Mouse (Mus musculus): ENCODE measurements around the gene Fos.

The Fos gene

GRCm38 (mm10) chr12:85485890-85486765 is 12.4 kb downstream of the Fos start:
- in situ Hi-C loops (cut with MboI, MseI), result no loop called here

GRCm38 (mm10) chr12:85486766-85487069 is 13.0 kb downstream of the Fos start:
- in situ Hi-C loops (cut with MboI, MseI), result no loop called here

DNA sequence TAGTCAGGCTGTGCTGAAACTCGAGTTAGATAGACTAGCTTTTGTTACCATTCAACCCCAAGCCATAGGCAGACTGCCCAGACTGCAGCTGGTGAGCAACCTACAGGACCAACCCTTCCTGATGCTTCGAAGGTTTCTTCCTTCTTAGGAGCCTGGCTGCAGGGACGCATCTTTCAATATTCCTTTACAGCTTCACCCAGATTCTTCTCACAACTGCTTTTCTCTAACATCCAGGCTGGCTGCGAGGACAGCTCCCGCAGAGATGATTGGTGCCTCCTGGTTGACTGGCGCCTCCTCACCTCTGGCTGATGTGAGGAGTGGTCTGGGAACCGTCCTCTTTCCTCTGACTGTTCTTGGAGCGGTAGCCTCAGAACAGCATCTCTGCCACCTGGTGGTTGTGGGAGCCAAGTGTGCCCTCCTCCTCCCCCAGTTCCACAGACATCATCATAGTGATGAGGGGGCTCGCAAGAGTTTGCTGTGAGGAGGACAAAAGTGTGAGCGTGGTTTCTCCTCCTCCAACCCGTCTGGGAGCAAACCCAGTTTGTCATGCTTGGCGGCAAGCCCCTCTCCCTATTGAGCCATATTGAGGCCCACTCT is 14.0 kb downstream of the Fos start:
- in situ Hi-C loops (cut with MboI, MseI), result no loop called here

DNA sequence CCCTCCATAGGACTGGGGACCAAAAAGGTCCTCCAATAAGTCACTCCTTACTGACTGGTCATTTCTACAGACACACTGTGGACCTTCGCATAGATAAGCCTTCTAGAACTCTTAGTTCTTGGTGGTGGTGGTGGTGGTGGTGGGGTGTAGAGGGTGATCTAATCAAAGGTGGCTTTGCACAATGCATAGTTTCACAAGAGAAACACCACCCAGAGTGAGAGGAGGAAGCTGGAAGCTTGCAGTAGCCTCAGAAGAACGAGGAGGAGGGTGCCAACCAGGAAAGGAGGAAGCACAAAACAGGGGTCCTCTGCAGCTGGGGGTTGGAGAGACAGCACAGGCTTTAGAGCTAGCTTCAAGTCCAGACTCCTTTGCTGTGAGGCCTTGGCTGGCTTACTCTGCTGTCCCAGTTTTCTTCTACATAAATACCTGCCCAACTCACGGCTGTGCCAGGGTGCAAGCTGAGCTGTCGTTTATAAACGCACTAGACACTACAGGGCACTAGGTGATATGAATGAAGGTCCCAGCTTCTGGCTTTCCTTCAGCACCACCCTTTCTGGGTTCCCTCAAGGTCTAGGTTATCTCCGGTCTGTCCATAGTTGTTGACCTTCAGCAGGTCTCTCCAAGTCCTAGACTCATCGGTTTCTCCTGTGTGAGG is 15.7 kb downstream of the Fos start:
- in situ Hi-C loops (cut with MboI, MseI), result no loop called here

GRCm38 (mm10) chr12:85490096-85490820 is 16.6 kb downstream of the Fos start:
- in situ Hi-C loops (cut with MboI, MseI), result loop anchor here (5.0 kb wide), 1 partner anchor 148 kb away; no protein-coding TSS in a partner anchor

DNA sequence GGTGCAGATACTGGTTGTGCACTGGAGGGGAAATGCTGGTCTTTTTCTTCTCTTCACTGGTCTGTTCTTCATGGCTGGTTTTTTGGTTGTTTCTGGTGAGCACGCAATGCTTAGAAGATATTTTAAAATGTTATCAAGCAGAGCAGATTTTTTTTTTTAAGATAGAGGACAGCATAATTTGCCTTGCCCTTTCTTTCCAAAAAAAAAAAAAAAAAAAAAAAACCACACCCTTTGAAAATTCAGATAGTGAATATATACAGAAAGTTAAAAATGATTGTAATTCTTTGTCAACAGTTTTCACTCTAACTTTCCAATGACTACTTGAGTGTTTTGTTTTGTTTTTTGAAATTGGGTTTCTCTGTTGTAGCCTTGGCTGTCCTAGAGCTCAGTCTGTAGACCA is 17.3 kb downstream of the Fos start:
- in situ Hi-C loops (cut with MboI, MseI), result loop anchor here (5.0 kb wide), 1 partner anchor 149 kb away; no protein-coding TSS in a partner anchor

DNA sequence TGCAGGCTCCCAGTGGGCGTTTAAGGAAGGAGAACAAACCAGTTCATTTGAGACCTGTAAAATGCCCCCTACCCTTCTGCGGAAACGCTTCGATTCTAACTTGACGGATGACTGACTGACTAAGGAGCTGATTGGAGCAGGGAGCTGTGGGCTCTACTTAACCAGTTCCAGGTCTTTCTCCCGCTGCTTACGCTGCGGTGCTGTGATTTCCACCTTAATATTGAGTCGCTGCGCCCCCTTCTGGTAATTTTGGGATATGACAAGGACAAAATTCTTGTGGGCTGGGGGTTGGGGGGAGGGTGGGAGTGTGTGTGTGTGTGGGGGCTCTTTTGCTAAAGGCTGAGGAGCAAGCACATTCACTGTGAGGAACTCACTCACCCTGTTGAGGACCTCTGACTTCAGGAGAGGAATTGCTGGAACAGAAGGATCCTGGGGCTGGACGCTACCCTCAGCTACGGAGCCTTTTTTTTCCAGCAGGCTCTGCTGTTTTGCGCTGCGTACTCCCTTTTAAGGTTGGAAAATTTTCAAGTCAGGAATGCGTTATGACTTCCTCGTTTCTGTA is 18.5 kb downstream of the Fos start:
- in situ Hi-C loops (cut with MboI, MseI), result loop anchor here (5.0 kb wide), 1 partner anchor 150 kb away; no protein-coding TSS in a partner anchor

DNA sequence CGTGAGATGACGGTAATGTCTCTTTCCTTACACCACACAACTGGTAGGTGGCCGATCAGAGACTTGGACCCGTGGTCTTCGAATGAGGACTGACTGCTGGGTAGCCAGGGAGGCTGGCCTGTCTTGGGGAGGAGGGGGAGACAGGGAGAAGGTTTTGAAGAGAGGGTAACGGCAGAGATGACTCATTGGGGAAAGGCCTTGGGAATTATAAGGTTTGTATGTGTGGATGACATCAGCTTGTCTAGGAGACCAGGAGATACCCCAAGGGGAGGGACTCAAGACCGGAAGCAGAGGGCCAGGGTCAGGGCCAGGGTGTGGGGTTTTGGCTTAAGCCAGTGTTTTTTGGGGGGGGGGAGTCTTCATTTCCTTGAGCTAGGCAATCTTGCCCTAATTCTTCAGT is 22.6 kb downstream of the Fos start:
- in situ Hi-C loops (cut with MboI, MseI), result no loop called here

- in situ Hi-C loops (cut with MboI, MseI), result no loop called here
Measured at GRCm38 (mm10) chr12:85496755-85497154, 23.1 kb downstream of the Fos start.

DNA sequence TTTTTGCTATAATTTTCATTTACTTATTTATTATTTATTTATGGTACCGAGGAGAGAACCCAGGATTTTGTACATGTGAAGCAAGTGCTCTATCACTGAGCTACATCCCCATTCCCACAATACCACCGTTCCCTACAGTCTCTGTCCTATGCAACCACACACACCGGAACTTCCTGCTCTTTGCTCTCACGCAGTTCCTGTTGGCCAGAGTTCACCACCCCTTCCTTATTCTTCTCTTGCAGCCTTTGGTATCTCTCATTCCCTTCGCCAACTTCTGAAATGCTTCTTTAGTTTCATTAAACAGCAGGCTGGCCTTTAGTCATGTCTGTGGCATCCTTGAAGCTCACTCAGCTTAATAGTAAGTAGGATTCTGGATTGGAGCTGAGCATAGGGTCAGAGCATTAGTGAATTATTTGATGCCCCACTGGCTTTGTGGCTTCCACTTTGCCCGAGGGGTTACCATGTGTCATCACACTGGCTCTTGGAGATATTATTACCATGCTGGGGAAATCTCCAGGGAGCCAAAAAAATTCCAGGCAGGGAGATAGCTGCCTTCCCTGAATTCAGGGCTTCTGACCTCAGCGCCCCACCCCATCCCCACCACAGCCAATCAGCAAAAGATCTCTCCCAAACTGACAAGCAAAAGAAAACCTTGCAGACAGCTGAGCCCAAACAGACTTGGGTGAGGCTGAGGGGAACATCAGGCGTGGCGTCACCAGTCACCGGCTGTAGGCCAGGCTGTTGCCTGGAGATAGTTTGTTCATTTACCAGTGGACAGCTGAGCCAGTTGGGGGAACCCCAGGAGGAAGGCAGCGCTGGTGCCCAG is 23.8 kb downstream of the Fos start:
- in situ Hi-C loops (cut with MboI, MseI), result no loop called here

DNA sequence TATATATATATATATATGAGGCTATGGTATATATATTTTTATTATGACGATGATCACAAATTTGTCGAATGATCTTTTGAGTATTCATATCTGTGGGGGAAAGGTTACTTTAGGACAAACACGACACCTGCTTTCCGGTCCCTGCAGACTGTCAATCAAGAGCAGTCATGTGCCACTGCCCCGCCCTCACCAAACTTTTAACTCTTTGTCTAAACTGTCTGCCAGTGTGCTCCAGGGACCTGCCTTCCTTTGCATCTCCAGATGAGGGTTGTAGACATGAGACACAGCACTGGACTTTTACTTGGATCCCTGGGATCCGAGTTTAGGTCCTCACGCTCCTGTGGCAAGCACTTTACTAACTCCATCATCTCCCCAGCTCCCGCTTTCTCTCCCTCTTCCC is 25.3 kb downstream of the Fos start:
- in situ Hi-C loops (cut with MboI, MseI), result no loop called here

- in situ Hi-C loops (cut with MboI, MseI), result no loop called here
Measured at GRCm38 (mm10) chr12:85502682-85503081, 29.0 kb downstream of the Fos start.

DNA sequence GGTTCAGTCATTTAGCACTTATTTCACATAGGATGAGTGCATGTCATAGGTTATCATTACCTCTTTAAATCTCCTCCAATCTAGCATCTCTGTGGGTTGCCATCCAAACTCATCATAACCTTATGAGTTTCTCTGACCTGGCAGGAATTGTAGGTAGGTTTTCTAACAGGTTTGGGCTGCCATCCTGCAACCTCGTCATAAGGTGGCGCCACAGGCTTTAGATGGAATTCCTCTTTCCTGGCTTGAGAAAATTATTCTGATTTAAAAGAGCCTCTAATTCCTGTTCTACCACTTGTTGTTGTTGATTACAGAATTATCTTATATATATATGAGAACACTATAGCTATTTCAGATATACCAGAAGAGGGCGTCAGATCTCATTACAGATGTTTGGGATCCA is 34.5 kb downstream of the Fos start:
- in situ Hi-C loops (cut with MboI, MseI), result no loop called here

DNA sequence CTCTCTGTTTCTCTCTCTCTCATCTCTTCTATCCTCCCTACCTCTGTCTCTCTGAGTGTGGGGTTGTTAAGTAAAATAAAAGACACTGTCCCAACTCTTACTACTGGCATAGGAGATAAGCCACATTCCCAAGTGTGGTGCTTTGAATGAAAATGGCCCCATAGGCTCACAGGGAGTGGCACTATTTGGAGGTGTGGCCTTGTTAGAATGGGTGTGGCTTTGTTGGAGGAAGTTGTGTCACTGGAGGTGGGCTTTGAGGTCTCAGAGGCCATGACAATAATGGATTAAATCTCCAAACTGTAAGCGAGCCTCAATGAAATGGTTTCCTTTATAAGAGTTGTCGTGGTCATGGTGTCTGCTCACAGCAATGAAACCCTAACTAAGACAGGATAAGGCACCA is 36.3 kb downstream of the Fos start:
- in situ Hi-C loops (cut with MboI, MseI), result no loop called here

- in situ Hi-C loops (cut with MboI, MseI), result no loop called here
Measured at GRCm38 (mm10) chr12:85513789-85514447, 40.2 kb downstream of the Fos start.

GRCm38 (mm10) chr12:85514958-85515357 is 41.3 kb downstream of the Fos start:
- in situ Hi-C loops (cut with MboI, MseI), result no loop called here

- in situ Hi-C loops (cut with MboI, MseI), result no loop called here
Measured at GRCm38 (mm10) chr12:85515865-85516264, 42.2 kb downstream of the Fos start.

- in situ Hi-C loops (cut with MboI, MseI), result no loop called here
Measured at GRCm38 (mm10) chr12:85517339-85517738, 43.6 kb downstream of the Fos start.

DNA sequence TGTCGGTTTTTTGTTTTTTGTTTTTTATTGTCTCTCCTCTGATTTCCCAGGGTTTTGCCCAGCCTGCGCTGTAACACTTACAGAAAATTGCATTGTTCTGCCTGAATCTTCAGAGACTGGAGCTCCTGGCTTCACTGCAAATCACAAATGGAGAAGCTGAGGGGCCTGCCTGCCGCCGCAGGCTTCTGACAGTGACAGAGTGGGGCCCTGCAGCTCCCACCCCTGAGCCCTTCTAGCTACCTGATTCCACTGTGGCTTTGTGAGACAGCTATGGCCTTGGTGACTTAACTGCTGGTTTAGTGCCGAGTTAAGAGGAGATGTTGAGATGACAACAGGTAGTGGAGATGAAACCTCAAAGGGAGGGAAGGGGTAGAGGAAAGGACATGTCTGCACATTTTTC is 44.3 kb downstream of the Fos start:
- in situ Hi-C loops (cut with MboI, MseI), result no loop called here

DNA sequence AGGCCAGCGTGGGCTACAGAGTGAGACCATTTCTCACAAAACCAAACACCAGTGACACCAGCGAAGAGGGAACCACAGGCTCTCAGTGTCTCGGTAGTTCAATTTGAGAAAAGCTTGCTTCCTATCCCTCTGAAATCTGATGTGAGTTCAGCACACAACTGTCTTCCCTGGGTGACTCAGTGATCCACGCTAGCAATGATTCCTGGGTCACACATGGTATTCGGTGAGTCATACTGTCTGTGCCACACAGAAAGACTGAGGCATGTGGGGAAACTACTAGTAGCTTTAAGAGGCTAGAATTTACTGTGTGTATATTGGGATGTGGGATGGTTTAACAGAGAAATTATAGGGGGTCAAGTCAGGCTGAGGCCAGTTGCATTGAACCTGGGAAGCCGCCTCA is 45.9 kb downstream of the Fos start:
- in situ Hi-C loops (cut with MboI, MseI), result no loop called here

All from T-helper 2 cell (primary cell).